Mouse (Mus musculus): ENCODE results near the gene Osbpl2.
A peak's percentile ranks its signal among the peaks of the same experiment; 100 is the strongest.

Gene Osbpl2

DNA sequence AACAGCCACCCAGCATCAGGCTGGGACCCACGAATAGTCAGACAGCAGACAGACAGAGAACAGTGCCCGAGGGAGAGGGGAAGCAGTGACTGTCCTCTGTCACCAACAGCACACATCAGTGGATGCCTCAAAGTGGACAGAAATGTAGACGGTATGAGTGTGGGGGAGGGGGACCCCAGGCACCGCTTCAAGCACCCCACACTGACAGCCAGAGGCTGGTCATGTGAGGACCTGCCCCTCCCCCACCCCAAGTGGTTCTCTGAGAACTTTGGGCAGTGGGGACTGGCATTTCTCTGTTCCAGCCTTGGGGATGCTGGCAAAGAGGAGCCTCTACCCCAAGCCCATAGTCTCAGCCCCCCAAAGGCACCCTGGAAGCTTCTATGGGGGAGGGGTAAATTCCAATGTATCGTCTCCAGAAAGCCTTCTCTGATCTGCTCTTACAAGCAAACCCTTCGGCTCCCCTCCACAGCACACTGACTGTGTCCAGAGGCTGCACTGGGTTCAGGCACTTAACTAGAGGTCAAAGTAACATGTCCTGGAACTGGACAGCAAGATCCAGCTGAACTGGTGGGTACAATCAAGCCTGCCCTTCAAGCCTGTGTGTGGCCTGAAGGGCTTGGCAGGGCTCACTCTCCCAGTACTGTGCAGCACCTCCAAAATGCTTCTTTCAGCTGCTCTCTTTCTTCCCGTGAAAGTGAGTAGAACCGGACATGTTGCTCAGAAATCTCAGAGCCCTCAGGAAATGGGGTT is 13.5 kb upstream of the Osbpl2 start:
- DNase-seq, result peak in 1 of 2 experiments; percentile 36

DNA sequence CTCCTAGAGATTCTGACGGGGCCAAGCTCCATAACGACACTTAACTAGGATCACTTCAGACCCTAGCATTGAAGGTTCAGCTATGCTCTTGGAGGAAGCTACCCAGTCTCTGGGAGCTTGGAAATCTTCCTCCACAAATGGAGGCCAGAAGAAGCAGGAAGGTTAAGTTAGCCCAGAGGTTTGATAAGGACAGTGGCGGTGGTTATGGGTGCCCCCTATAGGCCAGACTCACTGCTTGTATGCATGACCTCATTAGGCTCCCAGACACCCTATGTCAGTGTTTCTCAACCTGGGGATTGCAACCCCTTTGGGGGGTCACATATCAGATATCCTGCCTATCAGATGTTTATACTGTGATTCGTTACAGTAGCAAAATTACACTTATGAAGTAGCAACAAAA is 12.0 kb upstream of the Osbpl2 start:
- no peak for DNase-seq

DNA sequence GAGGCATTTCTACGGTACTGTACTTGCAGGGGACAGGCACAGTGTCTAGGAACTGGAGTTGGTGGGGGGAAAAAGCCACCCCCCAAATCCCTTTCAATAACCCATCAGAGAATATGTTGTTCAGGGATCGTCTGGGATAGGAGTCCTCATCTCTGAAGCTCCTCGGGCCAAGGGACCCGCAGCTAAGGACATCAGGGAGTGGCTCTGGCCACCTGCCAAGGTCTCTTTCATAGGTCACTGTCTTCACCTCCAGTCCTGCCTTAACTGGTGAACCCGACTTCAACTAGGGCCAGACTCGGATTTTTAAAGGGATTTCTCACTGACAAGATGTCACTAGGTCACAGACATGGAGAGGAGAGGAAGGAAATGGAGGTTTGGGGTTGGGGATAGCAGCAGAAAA is 10.8 kb upstream of the Osbpl2 start:
- DNase-seq, result no peak

DNA sequence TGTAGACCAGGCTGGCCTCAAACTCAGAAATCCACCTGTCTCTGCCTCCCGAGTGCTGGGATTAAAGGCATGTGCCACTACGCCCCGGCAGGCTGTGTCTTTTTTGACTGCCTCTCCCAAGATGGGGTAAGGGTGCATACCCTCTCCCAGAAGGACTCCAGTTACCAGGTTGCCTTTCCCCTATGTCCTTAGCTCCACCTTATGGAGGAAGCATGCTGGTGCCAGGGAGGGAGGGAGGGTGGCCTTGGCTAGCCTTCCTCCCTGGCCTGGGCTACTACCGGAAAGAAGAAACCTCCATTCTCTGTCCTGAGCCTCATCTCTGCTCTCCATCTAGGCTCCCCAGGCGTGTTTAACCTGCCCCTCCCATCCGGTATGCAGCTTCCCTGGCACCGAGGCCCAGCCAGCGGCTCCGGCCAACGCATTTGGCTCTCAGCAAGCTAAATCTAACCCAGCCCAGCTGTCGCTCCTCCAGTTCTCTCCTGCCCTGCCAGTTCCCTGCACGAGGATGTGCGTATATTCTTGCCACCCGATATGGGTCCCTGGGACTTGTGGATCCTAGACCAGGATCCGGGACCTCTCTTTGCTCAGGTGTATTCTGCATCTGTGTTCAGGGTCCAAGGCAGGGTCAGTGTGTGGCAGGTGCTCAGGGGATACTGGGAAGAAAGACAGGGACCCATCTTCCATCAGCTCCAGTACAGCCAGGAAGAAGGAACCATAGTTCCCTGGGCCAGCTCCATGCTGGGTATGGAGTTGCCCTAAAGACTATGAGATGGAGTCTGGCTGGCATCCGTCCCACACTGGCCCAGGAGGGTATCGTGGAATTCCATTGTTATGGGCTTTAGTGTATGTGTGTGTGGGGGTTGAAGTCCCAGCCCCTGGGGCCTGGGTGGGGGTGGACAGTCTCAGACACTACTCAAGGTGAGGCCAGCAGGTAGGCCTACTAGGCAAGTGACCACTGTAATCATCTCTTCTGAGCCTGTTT is 4.9 kb upstream of the Osbpl2 start:
- peak; percentile 62 to 72 for DNase-seq

DNA sequence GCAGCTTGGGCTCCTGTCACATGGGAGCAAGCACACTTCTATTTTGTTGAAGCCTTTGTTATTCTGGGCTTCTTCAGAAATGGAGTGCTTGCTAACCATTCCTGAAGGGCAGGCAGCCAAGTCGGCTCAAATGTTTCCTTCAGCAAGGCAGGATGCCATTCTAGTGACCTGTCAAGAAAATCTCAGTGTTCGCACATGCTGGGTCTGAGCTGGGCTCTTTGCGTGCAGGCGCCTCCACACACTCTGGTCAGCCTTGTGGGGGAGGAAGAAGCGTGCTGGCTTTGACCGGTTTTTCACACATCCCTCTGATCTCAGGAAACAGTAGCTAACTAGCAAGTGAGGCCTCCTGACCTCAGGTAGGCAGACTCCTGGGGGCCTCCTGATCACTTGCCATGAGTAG is 3.8 kb upstream of the Osbpl2 start:
- DNase-seq, result peak; percentile 51 to 60

DNA sequence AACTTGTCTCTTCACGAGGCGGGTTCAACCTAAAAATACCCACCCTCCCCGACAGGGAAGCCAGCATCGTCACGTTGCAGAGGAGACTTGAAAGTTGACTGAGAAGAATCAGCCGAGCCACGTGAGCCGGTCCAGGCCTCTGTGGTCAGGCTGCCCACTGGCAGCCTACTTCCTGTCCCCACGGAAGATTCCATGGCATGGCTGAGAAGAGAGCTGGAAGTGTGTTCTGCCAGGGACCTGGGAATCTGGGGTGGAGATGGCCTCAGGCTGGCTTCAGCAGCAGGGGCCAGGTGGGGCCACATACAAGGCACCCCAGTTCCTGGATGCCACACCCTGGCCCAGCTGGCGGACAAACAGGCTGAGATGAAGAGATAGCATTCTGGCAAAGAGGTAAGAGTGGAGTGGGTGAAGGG is 3.0 kb upstream of the Osbpl2 start:
- DNase-seq, result no peak

DNA sequence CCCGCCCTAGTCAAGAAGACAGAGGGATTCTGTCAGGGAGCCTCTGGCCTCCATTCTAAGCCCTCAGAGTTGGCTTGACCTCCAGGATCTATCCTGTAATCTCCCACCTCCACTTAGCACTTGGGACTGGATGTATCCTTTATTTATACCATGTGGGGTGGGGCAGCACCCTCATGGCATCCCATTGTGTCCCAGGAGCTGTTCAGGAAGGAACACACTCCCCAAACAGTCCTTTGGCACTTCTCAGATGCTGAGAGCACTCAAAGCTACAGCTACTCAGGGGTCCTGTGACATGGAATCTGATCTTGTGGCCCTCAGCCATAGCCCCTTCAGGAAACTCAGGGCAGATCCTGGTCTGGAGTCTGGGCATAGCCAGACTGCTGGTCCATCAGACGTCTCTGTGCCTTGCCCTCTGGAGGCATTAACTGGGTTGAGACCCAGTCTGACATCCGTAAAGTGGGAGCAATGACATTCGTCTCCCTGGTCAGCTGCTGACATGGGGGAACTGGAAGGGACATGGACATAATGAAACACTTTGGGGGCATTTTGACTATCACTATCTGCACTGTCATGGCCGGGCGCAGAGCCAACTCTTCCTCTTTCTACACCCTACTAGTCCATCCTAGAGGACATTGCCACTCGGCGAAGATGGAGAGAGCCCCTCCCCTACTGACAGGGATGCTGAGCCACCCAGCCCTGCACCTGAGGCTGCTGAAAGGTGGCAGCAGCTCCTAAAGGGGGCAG is 2.2 kb upstream of the Osbpl2 start:
- no peak for DNase-seq

DNA sequence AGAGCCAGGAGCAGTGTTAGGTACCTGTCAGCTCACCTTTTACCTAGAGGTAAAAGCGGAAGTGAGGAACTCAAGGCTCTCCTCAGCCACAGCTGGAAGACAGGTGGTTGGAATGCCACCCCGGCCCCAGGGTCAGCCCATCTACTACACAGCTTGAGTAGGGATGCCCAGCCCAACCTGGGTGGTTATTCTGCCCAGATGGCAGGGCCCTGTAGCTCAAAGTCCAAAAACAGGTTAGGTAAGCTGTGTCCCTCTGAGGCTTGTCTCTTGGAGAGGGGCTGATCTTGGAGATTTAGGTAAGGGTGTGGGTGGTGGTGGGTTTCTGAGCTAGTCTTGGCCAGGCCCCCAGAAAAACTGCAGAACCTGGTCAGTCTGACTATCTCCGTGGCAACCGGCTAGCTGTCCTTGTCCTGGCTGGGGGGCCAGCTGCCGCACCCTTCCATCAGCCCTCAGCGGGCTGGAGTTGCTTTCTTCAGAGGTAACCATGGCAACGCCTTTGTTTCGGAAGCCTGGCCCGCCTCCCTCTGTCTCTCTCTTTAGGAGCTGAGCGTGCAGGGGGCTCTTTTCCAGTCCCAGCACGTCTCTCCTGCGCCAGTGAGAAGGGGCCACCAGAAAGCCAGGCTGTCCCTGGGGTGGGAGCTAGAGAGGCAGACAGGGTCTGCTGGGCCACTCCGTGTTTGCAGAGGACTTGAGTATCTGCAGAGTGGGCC is 1.5 kb upstream of the Osbpl2 start:
- no peak for DNase-seq

DNA sequence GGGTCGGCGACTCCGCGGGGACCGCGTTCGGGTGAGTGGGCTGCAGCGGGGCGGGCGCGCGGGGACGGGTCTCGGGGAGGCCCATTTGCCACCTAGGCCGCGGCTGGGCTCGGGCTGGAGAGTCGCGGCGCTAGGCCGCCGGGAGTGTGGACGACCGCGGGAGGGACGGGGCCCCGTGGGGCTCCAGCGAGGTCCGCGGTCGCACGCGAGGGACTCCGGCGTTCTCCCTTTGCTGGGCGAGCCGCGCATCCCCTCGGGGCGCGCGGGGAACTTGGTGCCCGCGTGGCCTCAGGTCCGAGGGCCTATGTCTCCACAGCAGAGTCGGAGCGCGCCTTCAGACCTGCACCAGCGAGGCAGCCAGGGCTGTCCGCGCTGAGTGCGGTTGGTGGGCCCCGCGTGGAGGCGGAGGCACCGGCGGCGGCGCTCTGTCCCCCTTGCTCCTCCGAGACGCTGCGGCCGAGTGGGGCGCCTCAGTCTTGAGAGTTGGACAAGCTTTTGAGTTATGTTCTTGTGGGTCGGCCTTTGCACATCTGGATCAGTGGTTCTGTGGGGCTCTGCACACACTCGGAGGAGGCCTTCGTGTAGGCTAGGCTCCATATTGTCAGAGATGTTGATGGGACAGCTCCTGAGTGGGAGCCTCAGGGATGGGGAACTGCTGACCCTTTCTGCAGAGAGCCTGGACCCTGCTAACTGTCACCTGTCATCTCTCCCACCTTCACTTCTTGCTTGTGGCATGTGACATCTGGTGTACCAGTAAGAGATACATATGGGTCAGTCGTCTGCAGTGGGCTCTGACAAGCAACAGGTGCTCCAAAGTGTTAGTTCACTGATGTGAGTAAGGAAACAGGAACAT is 559 bp downstream of the Osbpl2 start:
- no peak for DNase-seq

DNA sequence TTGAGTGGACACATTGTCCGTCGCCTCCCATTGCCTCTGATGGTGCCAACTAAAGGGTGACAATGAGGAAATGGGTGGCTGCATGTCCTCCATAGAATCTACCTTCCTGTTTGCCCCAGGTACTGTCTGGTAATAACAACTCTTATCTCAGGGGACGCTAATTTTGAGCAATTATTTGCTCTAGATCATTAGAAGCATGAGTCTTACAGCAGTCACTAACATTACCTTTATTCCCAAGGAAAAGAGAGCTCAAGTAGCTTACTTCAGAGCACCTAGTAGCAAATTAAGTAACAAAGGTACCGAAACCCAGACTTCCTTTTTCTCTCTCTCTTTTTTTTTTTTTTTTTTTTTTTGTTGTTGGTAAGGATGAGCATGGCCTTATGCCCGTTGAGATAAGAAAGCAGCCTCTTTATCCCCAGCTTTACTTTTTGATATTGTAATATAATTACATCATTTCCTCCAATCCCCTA is 1.2 kb downstream of the Osbpl2 start:
- no peak for DNase-seq

DNA sequence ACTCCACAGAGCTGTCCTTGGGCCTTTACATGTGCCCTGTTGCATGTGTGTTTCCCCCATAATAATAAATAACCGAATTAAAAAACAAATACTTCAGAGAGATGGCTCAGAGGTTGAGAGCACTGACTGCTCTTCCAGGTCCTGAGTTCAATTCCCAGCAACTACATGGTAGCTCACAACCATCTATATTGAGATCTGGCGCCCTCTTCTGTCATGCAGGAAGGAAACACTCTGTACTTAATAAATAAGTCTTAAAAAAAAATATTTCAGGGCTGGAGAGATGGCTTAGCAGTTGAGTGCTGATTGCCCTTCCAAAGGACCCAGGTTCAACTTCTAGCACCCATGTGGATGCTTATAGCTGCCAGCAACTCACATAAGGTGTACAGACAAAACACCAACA is 5.1 kb downstream of the Osbpl2 start:
- no peak for DNase-seq

DNA sequence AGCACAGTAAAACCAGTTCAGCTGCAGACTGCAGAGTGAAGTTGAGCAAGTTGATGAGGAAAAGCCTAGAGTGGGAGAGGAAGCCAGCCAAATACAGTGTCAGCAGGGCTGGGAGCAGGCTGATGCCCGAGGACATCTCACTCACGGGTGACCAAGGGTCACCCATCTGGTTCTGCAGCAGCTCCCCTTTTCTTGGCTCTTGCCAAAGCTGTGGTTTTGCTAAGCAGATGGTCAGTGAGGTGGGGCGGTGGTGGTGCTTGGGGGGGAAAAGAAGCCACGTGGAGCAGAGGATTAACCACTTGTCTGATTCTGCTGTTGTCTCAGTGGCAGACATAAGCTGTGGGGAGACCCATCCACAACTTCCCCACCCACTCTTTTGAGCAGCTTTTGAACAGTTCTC is 7.1 kb downstream of the Osbpl2 start:
- no peak for DNase-seq

DNA sequence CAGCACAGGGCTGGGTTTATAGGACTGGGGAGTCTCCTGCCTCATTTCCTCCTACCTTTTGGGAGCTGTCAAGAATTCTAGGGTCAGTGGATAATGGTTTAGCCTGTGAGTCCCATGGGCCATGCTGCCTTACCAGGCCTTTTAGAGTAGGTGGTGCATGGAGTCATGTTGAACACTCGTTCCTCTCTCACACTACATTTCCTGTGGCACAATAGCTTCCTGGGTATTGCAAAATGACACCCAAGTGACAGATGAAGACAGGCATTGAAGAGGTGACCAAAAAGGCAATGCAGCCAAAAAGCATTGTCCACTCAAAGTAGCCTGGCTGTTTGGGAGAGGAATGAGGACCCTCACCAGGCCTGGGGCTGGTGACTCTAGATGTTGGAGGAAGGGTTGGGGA is 8.6 kb downstream of the Osbpl2 start:
- DNase-seq, result no peak

DNA sequence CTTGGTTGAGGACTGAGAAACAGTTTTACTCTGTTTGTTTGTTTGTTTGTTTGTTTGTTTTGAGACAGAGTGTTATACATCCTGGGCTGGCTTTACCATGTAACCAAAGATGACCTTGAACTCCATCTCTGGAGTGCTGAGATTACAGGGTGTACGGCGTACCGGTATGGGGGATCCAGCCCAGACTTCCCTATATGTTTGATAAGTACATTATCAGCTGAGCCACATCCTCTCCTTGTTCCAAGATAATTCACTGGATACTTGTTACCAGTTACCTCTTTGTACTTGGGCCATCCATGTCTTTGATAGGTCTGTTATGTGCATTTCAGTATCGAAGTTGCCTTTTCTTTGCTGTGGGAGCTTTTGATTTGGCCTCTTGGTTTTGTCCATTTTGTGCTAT is 14.1 kb downstream of the Osbpl2 start:
- DNase-seq, result no peak

DNA sequence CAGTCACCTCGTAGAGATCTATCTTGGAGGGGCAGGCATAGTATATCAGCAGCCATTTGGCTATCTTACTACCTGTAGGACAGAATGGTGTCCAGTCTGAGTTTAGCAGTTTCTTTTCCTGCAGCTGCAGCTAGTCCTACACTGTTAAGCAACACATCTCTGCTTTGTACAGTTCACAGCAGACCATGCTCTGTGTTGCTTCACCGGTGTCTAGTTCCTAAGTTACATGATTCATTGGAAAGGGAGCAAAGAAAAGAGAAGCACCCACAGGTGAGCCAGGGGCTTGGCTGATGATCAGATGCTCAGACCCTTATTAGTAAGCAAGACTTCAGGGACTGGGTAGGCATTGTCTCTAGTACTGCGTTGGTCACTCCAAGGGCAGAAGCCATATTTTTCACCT is 14.8 kb downstream of the Osbpl2 start:
- no peak for DNase-seq

DNA sequence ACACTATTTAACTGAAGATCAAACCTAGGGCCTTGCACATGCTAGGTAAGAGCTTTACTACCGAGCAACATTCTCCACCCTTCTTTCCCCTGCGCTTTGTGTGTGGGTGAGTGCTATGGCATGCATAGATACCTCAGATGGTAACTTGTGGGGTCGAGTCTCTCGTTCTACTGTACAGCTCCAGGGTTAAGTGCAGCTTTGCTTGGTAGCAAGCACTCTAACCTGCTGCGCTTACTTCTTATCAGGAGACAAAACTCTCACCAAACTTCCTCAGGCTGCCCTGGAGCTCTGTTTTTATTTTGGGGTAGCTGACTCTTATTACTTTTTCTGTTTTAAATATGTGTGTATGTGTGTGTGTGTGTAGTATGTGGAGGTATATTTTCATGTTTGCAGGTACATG is 16.3 kb downstream of the Osbpl2 start:
- no peak for DNase-seq

DNA sequence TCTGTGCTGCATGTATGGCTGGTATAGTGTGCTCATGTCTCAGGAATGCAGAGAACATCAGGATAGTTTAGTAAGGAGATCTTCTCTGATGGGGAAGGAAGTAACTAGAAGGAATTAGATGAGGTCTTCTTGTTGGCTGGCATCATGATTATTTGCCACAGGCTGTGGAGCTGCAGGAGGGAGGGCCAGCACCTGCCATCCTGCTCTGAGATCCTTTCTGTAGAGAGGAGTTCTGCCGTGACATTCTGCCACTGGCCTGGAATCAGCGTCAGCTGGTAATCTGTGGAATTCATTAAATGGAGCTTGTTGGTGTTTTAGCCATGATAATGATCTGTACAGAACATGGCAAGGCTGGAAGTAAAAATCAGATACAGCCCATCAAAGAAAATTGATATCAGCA is 27.0 kb downstream of the Osbpl2 start:
- peak; percentile 63 to 67 for DNase-seq

DNA sequence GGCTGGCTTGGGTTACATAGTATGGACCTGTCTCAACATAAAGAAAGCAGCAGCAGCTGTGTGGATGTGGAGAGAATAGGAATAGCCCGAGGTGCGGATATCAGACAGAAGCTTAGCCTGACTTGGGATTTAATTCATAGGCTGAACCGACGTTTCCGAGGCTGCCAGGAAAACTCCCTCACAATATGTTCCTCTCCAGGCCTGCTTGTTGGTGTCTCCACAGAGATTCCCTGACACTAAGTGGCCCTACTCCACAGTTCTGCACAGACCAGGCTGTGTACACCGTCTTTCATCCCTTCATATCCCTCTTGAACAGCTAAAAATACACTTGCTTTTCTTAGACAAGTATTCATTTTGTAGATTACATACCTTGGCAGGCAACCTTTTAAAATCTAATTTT is 28.3 kb downstream of the Osbpl2 start:
- peak; percentile 29 to 48 for DNase-seq

DNA sequence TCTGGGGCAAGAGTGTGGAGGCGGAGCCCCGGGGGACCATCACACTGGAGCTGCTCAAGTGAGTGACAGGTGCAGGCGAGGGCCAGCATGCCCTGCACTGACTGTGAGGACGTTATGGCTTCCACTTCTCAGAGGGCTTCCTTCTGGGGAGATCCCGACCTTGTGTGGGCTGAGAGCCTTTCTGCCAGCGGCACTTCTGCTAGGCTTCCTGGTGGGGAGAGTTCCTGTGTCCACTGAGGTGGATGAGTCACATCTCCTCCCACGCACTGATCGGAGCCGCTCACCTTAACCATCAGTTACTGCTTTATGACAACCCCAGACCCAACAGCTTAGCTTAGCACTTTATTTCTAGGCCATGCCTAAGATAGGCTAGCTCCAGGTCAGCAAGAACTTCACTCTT is 29.4 kb downstream of the Osbpl2 start:
- peak; percentile 44 to 45 for DNase-seq

DNA sequence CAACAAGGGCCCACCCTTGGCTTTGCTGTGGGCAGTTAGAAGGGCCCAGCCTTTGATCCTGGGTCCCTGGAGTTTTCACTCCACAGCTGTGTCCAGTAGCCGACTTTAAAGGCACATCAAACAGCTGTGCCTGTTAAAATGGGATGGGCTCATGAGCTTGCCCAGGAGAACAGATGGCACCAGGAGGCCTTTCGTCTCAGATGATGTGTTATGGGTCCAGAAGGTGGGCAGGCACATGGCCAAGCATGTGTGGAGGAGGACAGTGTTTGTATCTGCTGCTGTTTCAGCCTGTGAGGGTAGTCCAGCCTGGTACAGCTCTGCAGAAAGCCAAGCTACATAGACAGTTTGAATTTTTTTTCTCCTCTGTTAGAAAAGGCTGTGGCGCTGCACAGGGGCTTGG is 35.7 kb downstream of the Osbpl2 start:
- DNase-seq, result peak; percentile 46 to 55

DNA sequence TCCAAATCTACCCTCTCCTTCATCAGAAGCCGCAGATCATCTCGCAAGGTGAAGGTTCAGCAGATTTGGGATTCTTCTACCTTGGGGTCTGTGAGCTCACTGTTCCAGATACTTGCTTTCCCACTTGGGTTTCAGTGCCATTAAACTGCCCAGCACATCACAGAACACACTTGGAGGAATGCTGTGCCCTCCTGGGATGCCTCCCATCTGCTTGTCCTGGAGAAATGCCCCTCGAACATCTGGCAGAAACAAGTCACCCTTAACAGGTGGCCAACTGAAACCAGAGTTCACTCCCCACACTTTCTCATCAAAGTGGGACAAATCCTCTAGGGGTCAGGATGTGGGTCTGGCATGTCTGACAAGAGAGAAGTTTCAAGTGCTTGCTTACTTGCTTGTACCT is 39.5 kb downstream of the Osbpl2 start:
- DNase-seq, result no peak

DNA sequence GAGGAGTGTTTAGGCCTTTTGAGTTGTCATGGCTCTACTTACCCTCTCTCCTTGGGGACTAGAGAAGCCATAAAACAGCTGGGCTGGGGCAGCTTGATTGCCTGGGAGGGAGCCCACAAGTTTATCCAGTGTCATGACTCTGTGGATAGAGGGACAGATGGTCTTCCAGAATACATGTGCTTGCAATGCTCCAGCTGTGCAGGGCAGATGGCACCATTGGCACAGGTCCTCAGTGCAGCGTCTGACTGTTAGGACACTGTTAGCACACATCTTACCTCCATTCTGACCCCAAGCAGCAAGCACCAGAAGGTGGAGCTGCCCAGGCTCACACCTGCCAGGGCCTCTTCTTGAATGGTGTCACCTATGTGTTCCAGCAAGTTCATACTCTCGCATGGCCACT is 46.7 kb downstream of the Osbpl2 start:
- peak in 1 of 2 experiments; percentile 36 for DNase-seq

Data from cerebellum, postnatal 36 days (tissue).